Mouse (Mus musculus): ENCODE measurements around the gene Dmkn. TPM values are rescaled to one million over a fixed set of nuclear protein-coding genes. Genes with fewer than 3 reads are reported as not detected.
"Not testable (repeated sequence)": the region's sequence is repeated elsewhere in the genome, so short reads cannot be mapped to it uniquely, and the experiment has no call there.

Gene Dmkn
- total RNA-seq, 2 experiments from 2014 or later, result 1.9 to 2.1 TPM

- no peak within 1 kb of the TSS for H3K27ac ChIP-seq
- TF ChIP-seq CTCF (IDR thresholded peaks at IDR 0.05), result no peak
- no peak within 1 kb of the TSS for H3K4me3 ChIP-seq
- intact Hi-C loops (cut with DNase I), result no loop called here
- DNase-seq (ENCODE audit: extremely low spot score in 1 of 2, low spot score in 2 of 2), result no peak
Measured at GRCm38 (mm10) chr7:30823675-30824074, 60.1 kb downstream of the Dmkn start, which contains the start of gene Ffar2. Ffar2 (minus strand) TSS chr7:30823775.

GRCm38 (mm10) chr7:30824306-30824705 lies 60.8 kb downstream of the Dmkn start:
- DNase-seq (ENCODE audit: extremely low spot score in 1 of 2, low spot score in 2 of 2), result no peak
- H3K4me3 ChIP-seq, result no peak overlapping the region
- TF ChIP-seq CTCF (IDR thresholded peaks at IDR 0.05), result no peak
- H3K27ac ChIP-seq, result no peak overlapping the region
- intact Hi-C loops (cut with DNase I), result no loop called here

- H3K27ac ChIP-seq, result no peak overlapping the region
- TF ChIP-seq CTCF (IDR thresholded peaks at IDR 0.05), result no peak
- intact Hi-C loops (cut with DNase I), result no loop called here
- H3K4me3 ChIP-seq, result no peak overlapping the region
- DNase-seq (ENCODE audit: extremely low spot score in 1 of 2, low spot score in 2 of 2), result no peak
Measured at GRCm38 (mm10) chr7:30826660-30827059, 63.1 kb downstream of the Dmkn start.

- H3K27ac ChIP-seq; intact Hi-C loops (cut with DNase I); H3K4me3 ChIP-seq; DNase-seq (ENCODE audit: extremely low spot score in 1 of 2, low spot score in 2 of 2): not testable (repeated sequence)
Measured at GRCm38 (mm10) chr7:30828871-30829270, 65.3 kb downstream of the Dmkn start.

GRCm38 (mm10) chr7:30829428-30829827 lies 65.9 kb downstream of the Dmkn start:
- intact Hi-C loops (cut with DNase I), result no loop called here
- H3K27ac ChIP-seq, result no peak overlapping the region
- TF ChIP-seq CTCF (IDR thresholded peaks at IDR 0.05), result no peak
- DNase-seq (ENCODE audit: extremely low spot score in 1 of 2, low spot score in 2 of 2), result no peak
- H3K4me3 ChIP-seq, result no peak overlapping the region

Other genes starting within 250 kb of the Dmkn start
- gene Arhgap33, start 228.7 kb upstream of the Dmkn start, total RNA-seq (2021), result 100 to 1,000 TPM; 182 to 220 TPM
- 1 to 10 TPM; 4.4 to 5.0 TPM for gene Hspb6, start 211.6 kb upstream of the Dmkn start, total RNA-seq (2021)
- gene Proser3, start 211.5 kb upstream of the Dmkn start, total RNA-seq (2021), result 1 to 10 TPM; 4.9 to 5.2 TPM
- gene Lin37, start 203.9 kb upstream of the Dmkn start, total RNA-seq (2021), result 10 to 100 TPM; 42.9 to 43.2 TPM
- gene U2af1l4, start 200.5 kb upstream of the Dmkn start, total RNA-seq (2021), result 10 to 100 TPM; 67.4 to 74.4 TPM
- 1 to 10 TPM; 6.4 to 8.8 TPM for gene Gm49396, start 200.4 kb upstream of the Dmkn start, total RNA-seq (2021)
- gene Psenen, start 200.1 kb upstream of the Dmkn start, total RNA-seq (2021), result 10 to 100 TPM; 84.9 to 93.8 TPM
- 1 to 10 TPM; 3.8 to 6.6 TPM for gene Igflr1, start 198.3 kb upstream of the Dmkn start, total RNA-seq (2021)
- gene Kmt2b, start 175.0 kb upstream of the Dmkn start, total RNA-seq (2021), result 10 to 100 TPM; 53.4 to 57.4 TPM
- gene Zbtb32, start 164.8 kb upstream of the Dmkn start, total RNA-seq (2021), result not detected
- under 1 TPM; 0.48 to 0.96 TPM for gene Upk1a, start 150.9 kb upstream of the Dmkn start, total RNA-seq (2021)
- gene Cox6b1, start 137.6 kb upstream of the Dmkn start, total RNA-seq (2021), result 100 to 1,000 TPM; 565 to 587 TPM
- not detected for gene Etv2, start 127.9 kb upstream of the Dmkn start, total RNA-seq (2021)
- 10 to 100 TPM; 67.7 to 67.8 TPM for gene Rbm42, start 113.4 kb upstream of the Dmkn start, total RNA-seq (2021)
- gene Haus5, start 98.8 kb upstream of the Dmkn start, total RNA-seq (2021), result 1 to 10 TPM; 4.7 to 5.2 TPM
- not detected for gene Pmis2, start 92.2 kb upstream of the Dmkn start, total RNA-seq (2021)
- not detected for gene 2200002J24Rik, start 64.8 kb upstream of the Dmkn start, total RNA-seq (2021)
- gene Atp4a, start 51.5 kb upstream of the Dmkn start, total RNA-seq (2021), result under 1 TPM; 0.70 TPM
- gene Tmem147, start 34.2 kb upstream of the Dmkn start, total RNA-seq (2021), result 100 to 1,000 TPM; 119 to 127 TPM
- gene Gapdhs, start 20.1 kb upstream of the Dmkn start, total RNA-seq (2021), result not detected
- gene Sbsn, start 12.3 kb upstream of the Dmkn start, total RNA-seq (2021), result 1 to 10 TPM; 7.8 to 8.7 TPM
- not detected for gene Krtdap, start 24.1 kb downstream of the Dmkn start, total RNA-seq (2021)
- not detected for gene Ffar2, start 60.0 kb downstream of the Dmkn start, total RNA-seq (2021)
- not detected for gene Ffar3, start 92.4 kb downstream of the Dmkn start, total RNA-seq (2021)
- gene Ffar1, start 97.8 kb downstream of the Dmkn start, total RNA-seq (2021), result not detected
- gene Cd22, start 116.6 kb downstream of the Dmkn start, total RNA-seq (2021), result not detected
- 10 to 100 TPM; 91.1 to 93.1 TPM for gene Mag, start 151.1 kb downstream of the Dmkn start, total RNA-seq (2021)
- not detected for gene Hamp2, start 160.9 kb downstream of the Dmkn start, total RNA-seq (2021)
- gene Hamp, start 180.3 kb downstream of the Dmkn start, total RNA-seq (2021), result not detected
- gene Usf2, start 193.0 kb downstream of the Dmkn start, total RNA-seq (2021), result 100 to 1,000 TPM; 131 to 134 TPM
- 10 to 100 TPM; 10.1 to 10.2 TPM for gene Lsr, start 209.7 kb downstream of the Dmkn start, total RNA-seq (2021)
- gene Fam187b, start 210.0 kb downstream of the Dmkn start, total RNA-seq (2021), result under 1 TPM; 0.23 to 0.38 TPM

Measured in left cerebral cortex, adult 2 months (tissue).